Mouse (Mus musculus): ENCODE data around the gene Mmp9.
A peak's percentile ranks its signal among the peaks of the same experiment; 100 is the strongest.

The Mmp9 gene

GRCm38 (mm10) chr2:164939106-164939505, 1.5 kb upstream of the Mmp9 start:
- H3K4me1 ChIP-seq (replicated peaks; ENCODE audit: low read depth, low read length): peaks cover 55% of the 10 kb centered on the region
- no peak for TF ChIP-seq POU5F1 (IDR thresholded peaks at IDR 0.05; ENCODE audit: borderline replicate concordance, low read length)
- TF ChIP-seq CTCF (conservative IDR thresholded peaks at IDR 0.05; ENCODE audit: low read length): no peak
- no peak for TF ChIP-seq NANOG (IDR thresholded peaks at IDR 0.05; ENCODE audit: borderline replicate concordance, low read length)
- peaks cover 74% of the 10 kb centered on the region for H3K27me3 ChIP-seq (ENCODE audit: insufficient read depth, low read length)
- peak overlapping the region; percentile 61 for H3K4me3 ChIP-seq (replicated peaks; ENCODE audit: low read length)
- no peaks in the 10 kb centered on the region for H3K36me3 ChIP-seq (ENCODE audit: insufficient read depth, low read length)
- no peaks in the 10 kb centered on the region for H3K9me3 ChIP-seq (ENCODE audit: low read length)

- Histone ChIP-seq H3K27me3 (ENCODE audit: insufficient read depth, low read length) (peaks cover 75% of the 10 kb centered on the region), H3K36me3 (ENCODE audit: insufficient read depth, low read length) (no peaks in the 10 kb centered on the region), H3K4me1 (replicated peaks; ENCODE audit: low read depth, low read length) (peaks cover 59% of the 10 kb centered on the region), H3K4me3 (replicated peaks; ENCODE audit: low read length) (peak overlapping the region; percentile 33), H3K9me3 (ENCODE audit: low read length) (no peaks in the 10 kb centered on the region)
- TF ChIP-seq POU5F1 (IDR thresholded peaks at IDR 0.05; ENCODE audit: borderline replicate concordance, low read length): no peak
- no peak for TF ChIP-seq CTCF (conservative IDR thresholded peaks at IDR 0.05; ENCODE audit: low read length)
Measured at GRCm38 (mm10) chr2:164942692-164943290, 2.2 kb downstream of the Mmp9 start.

- Histone ChIP-seq H3K4me1 (replicated peaks; ENCODE audit: low read depth, low read length) (peaks cover 60% of the 10 kb centered on the region), H3K36me3 (ENCODE audit: insufficient read depth, low read length) (no peaks in the 10 kb centered on the region), H3K9me3 (ENCODE audit: low read length) (no peaks in the 10 kb centered on the region), H3K4me3 (replicated peaks; ENCODE audit: low read length) (no peak overlapping the region), H3K27me3 (ENCODE audit: insufficient read depth, low read length) (peaks cover 78% of the 10 kb centered on the region)
- no peak for TF ChIP-seq NANOG (IDR thresholded peaks at IDR 0.05; ENCODE audit: borderline replicate concordance, low read length)
- no peak for TF ChIP-seq POU5F1 (IDR thresholded peaks at IDR 0.05; ENCODE audit: borderline replicate concordance, low read length)
Measured at GRCm38 (mm10) chr2:164947506-164947905, 6.9 kb downstream of the Mmp9 start.

GRCm38 (mm10) chr2:164947930-164948329, 7.3 kb downstream of the Mmp9 start:
- Histone ChIP-seq H3K9me3 (ENCODE audit: low read length) (no peaks in the 10 kb centered on the region), H3K36me3 (ENCODE audit: insufficient read depth, low read length) (no peaks in the 10 kb centered on the region), H3K27me3 (ENCODE audit: insufficient read depth, low read length) (peaks cover 83% of the 10 kb centered on the region), H3K4me1 (replicated peaks; ENCODE audit: low read depth, low read length) (peaks cover 60% of the 10 kb centered on the region), H3K4me3 (replicated peaks; ENCODE audit: low read length) (no peak overlapping the region)
- TF ChIP-seq NANOG (IDR thresholded peaks at IDR 0.05; ENCODE audit: borderline replicate concordance, low read length) (no peak), CTCF (conservative IDR thresholded peaks at IDR 0.05; ENCODE audit: low read length) (no peak), POU5F1 (IDR thresholded peaks at IDR 0.05; ENCODE audit: borderline replicate concordance, low read length) (no peak)

- H3K4me3 ChIP-seq (replicated peaks; ENCODE audit: low read length): peak overlapping the region; percentile 71
- H3K4me1 ChIP-seq (replicated peaks; ENCODE audit: low read depth, low read length): peaks cover 58% of the 10 kb centered on the region
- no peaks in the 10 kb centered on the region for H3K9me3 ChIP-seq (ENCODE audit: low read length)
- H3K36me3 ChIP-seq (ENCODE audit: insufficient read depth, low read length): no peaks in the 10 kb centered on the region
- TF ChIP-seq CTCF (conservative IDR thresholded peaks at IDR 0.05; ENCODE audit: low read length) (no peak), NANOG (IDR thresholded peaks at IDR 0.05; ENCODE audit: borderline replicate concordance, low read length) (no peak), POU5F1 (IDR thresholded peaks at IDR 0.05; ENCODE audit: borderline replicate concordance, low read length) (no peak)
- H3K27me3 ChIP-seq (ENCODE audit: insufficient read depth, low read length): peaks cover 89% of the 10 kb centered on the region
Measured at GRCm38 (mm10) chr2:164948962-164949361, 8.4 kb downstream of the Mmp9 start.

GRCm38 (mm10) chr2:164950501-164950900, 9.9 kb downstream of the Mmp9 start:
- peak overlapping the region; percentile 71 for H3K4me3 ChIP-seq (replicated peaks; ENCODE audit: low read length)
- H3K36me3 ChIP-seq (ENCODE audit: insufficient read depth, low read length): no peaks in the 10 kb centered on the region
- TF ChIP-seq NANOG (IDR thresholded peaks at IDR 0.05; ENCODE audit: borderline replicate concordance, low read length): no peak
- TF ChIP-seq POU5F1 (IDR thresholded peaks at IDR 0.05; ENCODE audit: borderline replicate concordance, low read length): no peak
- TF ChIP-seq CTCF (conservative IDR thresholded peaks at IDR 0.05; ENCODE audit: low read length): peak; percentile 80
- peaks cover 63% of the 10 kb centered on the region for H3K4me1 ChIP-seq (replicated peaks; ENCODE audit: low read depth, low read length)
- peaks cover 86% of the 10 kb centered on the region for H3K27me3 ChIP-seq (ENCODE audit: insufficient read depth, low read length)
- 0 out of 2 replicates have a peak, but pooled peaks cover 1% of the 10 kb centered on the region for H3K9me3 ChIP-seq (ENCODE audit: low read length)

- Histone ChIP-seq H3K4me1 (replicated peaks; ENCODE audit: low read depth, low read length) (peaks cover 72% of the 10 kb centered on the region), H3K27me3 (ENCODE audit: insufficient read depth, low read length) (peaks cover 77% of the 10 kb centered on the region), H3K9me3 (ENCODE audit: low read length) (0 out of 2 replicates have a peak, but pooled peaks cover 3% of the 10 kb centered on the region), H3K4me3 (replicated peaks; ENCODE audit: low read length) (no peak overlapping the region), H3K36me3 (ENCODE audit: insufficient read depth, low read length) (no peaks in the 10 kb centered on the region)
- TF ChIP-seq CTCF (conservative IDR thresholded peaks at IDR 0.05; ENCODE audit: low read length): peak; percentile 86
- TF ChIP-seq POU5F1 (IDR thresholded peaks at IDR 0.05; ENCODE audit: borderline replicate concordance, low read length): no peak
- TF ChIP-seq NANOG (IDR thresholded peaks at IDR 0.05; ENCODE audit: borderline replicate concordance, low read length): no peak
Measured at GRCm38 (mm10) chr2:164951745-164952144, 11.2 kb downstream of the Mmp9 start.

GRCm38 (mm10) chr2:164952448-164952847, 11.9 kb downstream of the Mmp9 start:
- peak; percentile 51 for TF ChIP-seq CTCF (conservative IDR thresholded peaks at IDR 0.05; ENCODE audit: low read length)
- TF ChIP-seq POU5F1 (IDR thresholded peaks at IDR 0.05; ENCODE audit: borderline replicate concordance, low read length): no peak
- H3K27me3 ChIP-seq (ENCODE audit: insufficient read depth, low read length): peaks cover 70% of the 10 kb centered on the region
- peaks cover 77% of the 10 kb centered on the region for H3K4me1 ChIP-seq (replicated peaks; ENCODE audit: low read depth, low read length)

GRCm38 (mm10) chr2:164953224-164953623, 12.6 kb downstream of the Mmp9 start:
- Histone ChIP-seq H3K36me3 (ENCODE audit: insufficient read depth, low read length) (no peaks in the 10 kb centered on the region), H3K27me3 (ENCODE audit: insufficient read depth, low read length) (peaks cover 62% of the 10 kb centered on the region), H3K4me1 (replicated peaks; ENCODE audit: low read depth, low read length) (peaks cover 78% of the 10 kb centered on the region), H3K9me3 (ENCODE audit: low read length) (0 out of 2 replicates have a peak, but pooled peaks cover 3% of the 10 kb centered on the region), H3K4me3 (replicated peaks; ENCODE audit: low read length) (peak overlapping the region; percentile 17; the same call in 1 of the 2 replicates)
- TF ChIP-seq CTCF (conservative IDR thresholded peaks at IDR 0.05; ENCODE audit: low read length) (peak; percentile 93), NANOG (IDR thresholded peaks at IDR 0.05; ENCODE audit: borderline replicate concordance, low read length) (no peak), POU5F1 (IDR thresholded peaks at IDR 0.05; ENCODE audit: borderline replicate concordance, low read length) (no peak)

More at GRCm38 (mm10) chr2:164952448-164952847, 11.9 kb downstream of the Mmp9 start:
- peak overlapping the region; percentile 17; the same call in 1 of the 2 replicates for H3K4me3 ChIP-seq (replicated peaks; ENCODE audit: low read length)
- H3K9me3 ChIP-seq (ENCODE audit: low read length): 0 out of 2 replicates have a peak, but pooled peaks cover 3% of the 10 kb centered on the region
- H3K36me3 ChIP-seq (ENCODE audit: insufficient read depth, low read length): no peaks in the 10 kb centered on the region

Data from E14TG2a.4 (cell line).